Mouse (Mus musculus): ENCODE results near the gene Gm21970.

The Gm21970 gene

GRCm38 (mm10) chr16:91372577-91373472 is 18.7 kb upstream of the Gm21970 start, which contains the start of gene Ifnar2:
Gene Ifnar2 (plus strand): TSS chr16:91372783.
- in situ Hi-C loops (cut with MboI): loop anchor here (25.0 kb wide), 1 partner anchor 539 kb away; no protein-coding TSS in a partner anchor

DNA sequence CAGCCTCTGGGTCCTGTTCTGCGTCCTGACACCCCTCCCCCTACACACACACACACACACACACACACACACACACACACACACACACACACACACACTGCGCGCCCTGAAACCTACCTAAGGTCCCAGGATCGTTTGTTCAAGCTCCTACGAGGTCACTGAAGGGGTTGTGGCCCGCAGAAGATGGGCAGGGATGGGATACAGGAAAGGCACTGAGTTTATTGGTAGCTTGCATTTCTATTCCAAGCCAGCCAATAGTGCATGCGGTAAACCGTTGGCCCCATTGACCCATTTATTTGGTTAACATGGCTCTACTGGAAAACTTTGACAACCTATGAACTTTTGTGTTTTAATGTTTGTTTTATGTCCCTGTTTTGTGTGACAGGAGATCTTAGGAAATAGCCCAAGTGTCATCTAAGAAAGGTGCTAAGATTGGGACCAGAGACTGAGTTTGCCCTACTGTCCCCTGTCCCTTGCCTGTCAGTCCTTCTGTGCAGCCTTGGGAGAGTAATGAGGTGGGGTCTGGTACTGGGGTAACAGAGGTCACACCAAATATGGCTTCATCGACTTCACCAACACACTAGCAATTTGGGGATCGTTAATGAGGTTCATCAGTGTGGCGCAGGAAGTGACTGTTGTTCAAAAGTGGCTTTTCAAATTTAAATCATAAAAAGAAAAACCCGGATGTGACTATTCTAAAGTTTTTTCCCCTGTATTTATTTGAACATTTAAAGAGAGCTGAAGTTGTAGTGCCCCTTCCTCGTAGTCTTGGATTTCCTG is 17.9 kb upstream of the Gm21970 start:
- in situ Hi-C loops (cut with MboI): loop anchor here (25.0 kb wide), 1 partner anchor 539 kb away; no protein-coding TSS in a partner anchor

GRCm38 (mm10) chr16:91374253-91374634 is 17.3 kb upstream of the Gm21970 start:
- in situ Hi-C loops (cut with MboI): loop anchor here (25.0 kb wide), 1 partner anchor 538 kb away; no protein-coding TSS in a partner anchor

DNA sequence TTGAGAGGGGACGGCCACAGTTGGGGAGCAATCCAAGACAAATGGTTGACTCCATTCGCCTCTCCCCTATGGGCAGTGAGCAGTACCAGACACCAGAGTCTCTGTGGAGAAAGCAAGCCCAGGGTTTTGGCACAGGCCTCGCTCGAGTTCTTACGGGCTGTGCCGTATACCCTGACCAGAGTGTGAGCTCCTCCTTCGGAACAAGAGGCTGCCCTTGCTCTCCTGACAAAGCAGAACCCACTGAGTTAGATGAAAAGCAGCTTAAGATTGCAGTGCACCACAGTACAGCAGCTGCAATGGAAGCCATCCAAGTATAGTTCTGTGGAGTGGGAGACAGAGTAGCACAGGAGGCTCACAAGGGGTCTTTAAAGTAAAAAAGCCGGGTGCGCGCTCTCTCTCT is 14.8 kb upstream of the Gm21970 start:
- in situ Hi-C loops (cut with MboI): no loop called here

DNA sequence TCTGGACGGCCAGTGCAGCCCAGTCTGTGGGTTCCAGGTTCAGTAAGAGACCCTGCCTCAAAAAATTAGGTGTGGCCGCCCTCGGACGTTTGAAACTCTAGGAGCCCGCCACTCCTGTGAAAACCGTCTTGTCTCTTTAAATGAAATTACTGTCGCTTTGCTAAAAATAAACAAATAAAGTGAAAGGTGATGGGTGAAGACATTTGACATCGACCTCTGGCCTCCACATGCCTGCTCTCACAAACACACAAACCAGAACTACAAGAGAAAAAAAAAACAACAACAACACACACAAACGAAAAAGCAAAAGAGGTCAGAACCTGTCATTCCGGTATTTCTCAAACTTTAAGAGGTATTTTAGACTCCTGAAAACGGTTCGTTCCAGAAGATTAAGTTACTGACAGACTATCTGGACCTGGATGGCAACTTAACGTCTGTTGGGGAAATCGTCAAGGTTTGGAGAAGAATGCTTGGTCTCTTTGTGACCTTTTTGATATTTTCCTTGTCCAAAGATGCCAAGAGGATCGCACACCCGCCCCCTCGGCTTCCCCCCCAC is 13.0 kb upstream of the Gm21970 start:
- in situ Hi-C loops (cut with MboI): no loop called here

GRCm38 (mm10) chr16:91378991-91379390 is 12.5 kb upstream of the Gm21970 start:
- in situ Hi-C loops (cut with MboI): no loop called here

GRCm38 (mm10) chr16:91379412-91379811 is 12.1 kb upstream of the Gm21970 start:
- in situ Hi-C loops (cut with MboI): no loop called here

GRCm38 (mm10) chr16:91380151-91380550 is 11.4 kb upstream of the Gm21970 start:
- in situ Hi-C loops (cut with MboI): no loop called here

- in situ Hi-C loops (cut with MboI): no loop called here
Observed at GRCm38 (mm10) chr16:91381606-91382005, 9.9 kb upstream of the Gm21970 start.

GRCm38 (mm10) chr16:91382261-91382790 is 9.2 kb upstream of the Gm21970 start:
- in situ Hi-C loops (cut with MboI): no loop called here

GRCm38 (mm10) chr16:91384221-91384620 is 7.3 kb upstream of the Gm21970 start:
- in situ Hi-C loops (cut with MboI): no loop called here

DNA sequence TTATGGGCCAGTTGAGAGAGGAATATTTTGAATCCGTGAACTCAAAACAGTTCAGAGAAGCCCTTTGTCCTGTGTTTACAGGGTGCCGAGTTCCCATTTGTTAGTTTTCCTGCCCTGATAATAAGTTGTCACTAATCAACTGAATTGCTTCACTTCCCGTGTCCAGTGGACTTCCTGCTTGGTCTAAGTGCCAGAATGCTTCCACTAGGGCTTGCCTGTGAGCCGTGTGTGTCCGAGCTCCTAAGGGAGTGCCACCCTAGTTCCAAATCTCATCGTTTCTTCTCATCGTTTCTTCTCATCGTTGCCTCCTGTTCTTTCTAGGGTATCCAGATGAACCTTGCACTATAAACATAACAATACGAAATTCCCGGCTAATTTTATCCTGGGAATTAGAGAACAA is 5.9 kb upstream of the Gm21970 start:
- in situ Hi-C loops (cut with MboI): no loop called here

GRCm38 (mm10) chr16:91386419-91387120 is 5.0 kb upstream of the Gm21970 start:
- in situ Hi-C loops (cut with MboI): no loop called here

- in situ Hi-C loops (cut with MboI): no loop called here
Observed at GRCm38 (mm10) chr16:91387121-91387486, 4.4 kb upstream of the Gm21970 start.

DNA sequence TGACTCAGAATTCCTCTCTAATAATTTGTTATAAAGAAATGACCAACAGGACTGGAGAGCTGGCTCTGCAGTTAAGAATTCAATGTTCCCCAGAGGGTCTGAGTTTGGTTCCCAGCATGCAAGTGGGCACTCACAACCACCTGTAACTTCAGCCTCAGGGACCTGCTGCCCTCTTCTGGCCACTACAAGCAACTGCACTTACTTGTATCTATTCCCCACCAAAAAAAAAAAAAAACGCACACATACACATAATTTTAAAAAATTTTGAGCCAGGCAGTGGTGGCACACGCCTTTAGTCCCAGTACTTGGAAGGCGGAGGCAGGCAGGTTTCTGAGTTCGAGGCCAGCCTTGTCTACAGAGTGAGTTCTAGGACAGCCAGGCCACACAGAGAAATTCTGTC is 1.4 kb upstream of the Gm21970 start:
- in situ Hi-C loops (cut with MboI): no loop called here

DNA sequence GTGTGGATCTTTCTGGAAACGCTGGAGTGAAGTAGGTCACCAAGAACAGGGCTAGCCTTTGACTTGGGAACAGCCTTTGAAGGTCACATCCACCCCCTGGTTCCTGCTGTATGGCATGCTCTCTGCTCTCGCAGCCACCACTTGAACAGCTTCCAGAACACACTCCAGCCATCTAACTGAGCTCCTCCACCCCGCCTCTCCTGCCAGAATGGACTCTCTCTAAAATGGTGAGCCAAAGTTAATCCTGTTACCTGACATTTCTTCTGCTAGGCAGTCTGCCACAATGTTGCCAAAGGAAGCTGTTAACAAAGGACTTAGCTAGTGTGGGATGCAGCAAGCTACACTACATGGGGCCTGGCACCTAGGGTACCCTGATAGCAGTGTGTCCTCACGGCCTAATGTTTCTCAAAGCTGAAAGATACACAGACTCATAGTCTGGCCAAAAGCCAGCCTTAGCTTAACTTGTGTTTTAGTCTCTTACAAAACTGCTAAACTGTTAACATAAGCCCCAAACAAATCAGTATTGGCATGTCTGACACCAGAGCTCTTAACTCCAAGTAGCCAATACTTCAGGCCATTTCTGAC is 3.4 kb downstream of the Gm21970 start:
- in situ Hi-C loops (cut with MboI): no loop called here

GRCm38 (mm10) chr16:91395633-91396392 is 4.3 kb downstream of the Gm21970 start:
- in situ Hi-C loops (cut with MboI): no loop called here

DNA sequence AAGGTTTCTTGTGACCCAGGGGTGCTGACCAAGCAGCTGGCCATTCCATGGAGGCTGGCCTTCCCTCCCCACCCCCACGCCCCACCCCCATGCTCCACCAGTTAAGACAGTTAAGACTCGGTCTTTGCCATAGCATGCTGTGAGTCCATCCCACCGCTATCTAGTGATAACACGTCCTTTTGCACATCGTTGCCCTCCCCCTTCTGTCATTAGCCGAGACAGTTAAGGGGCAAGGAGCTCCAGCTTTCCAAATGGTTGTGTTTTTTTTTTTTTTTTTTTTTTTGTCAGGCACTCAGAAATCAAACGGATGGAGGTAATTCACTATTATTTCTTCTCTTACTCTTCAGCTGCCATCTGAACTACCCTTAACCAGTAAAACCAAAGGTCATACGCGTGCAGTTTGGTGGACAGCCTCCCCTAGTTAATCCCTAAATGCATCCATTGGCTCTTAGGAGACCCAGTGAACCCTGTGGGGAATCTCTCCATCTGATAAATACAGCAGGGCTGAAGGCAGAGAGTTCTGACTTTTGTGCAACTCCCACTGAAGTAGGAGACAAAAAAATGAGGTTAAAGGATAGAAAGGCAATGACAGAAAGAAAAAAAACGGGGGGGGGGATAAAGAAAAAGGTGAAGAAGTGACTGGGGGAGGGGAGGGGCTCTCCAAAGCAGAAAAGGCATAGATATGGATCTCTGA is 5.5 kb downstream of the Gm21970 start:
- in situ Hi-C loops (cut with MboI): no loop called here

GRCm38 (mm10) chr16:91398030-91398429 is 6.5 kb downstream of the Gm21970 start:
- in situ Hi-C loops (cut with MboI): no loop called here

DNA sequence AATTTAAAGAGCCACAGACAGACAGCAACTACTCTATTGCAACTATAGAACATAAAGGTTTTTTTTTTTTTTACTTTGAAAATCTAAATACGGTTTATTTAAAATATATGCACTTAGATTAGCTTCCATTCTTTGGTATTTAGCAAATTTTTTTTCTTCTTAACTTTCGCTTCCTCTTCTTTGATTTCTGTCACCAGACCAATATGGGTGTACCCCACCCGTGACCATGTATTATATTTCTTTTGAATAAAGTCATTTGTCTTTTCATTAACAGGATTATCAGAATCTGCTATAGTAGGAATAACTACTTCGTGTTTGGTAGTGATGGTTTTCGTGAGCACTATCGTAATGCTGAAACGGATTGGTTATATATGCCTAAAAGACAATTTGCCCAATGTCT is 7.4 kb downstream of the Gm21970 start:
- in situ Hi-C loops (cut with MboI): no loop called here

All from mature B cell (primary cell).